35 mouse cellular contexts compared by ENCODE assay signal in genomic region chr17:23627813-23628212, GRCm38 (mm10). TPM values are rescaled to one million over a fixed set of nuclear protein-coding genes. Genes with fewer than 3 reads are reported as not detected.
"Had no signal": no experiment of that assay in that cellular context is flagged by ENCODE, and none has a peak within 500 bp of the region (broad histone marks: within the 10 kb centered on the region; RNA-seq: fewer than 3 reads in every experiment).

No protein-coding gene starts in this region.

- H3K4me3 ChIP-seq: embryonic facial prominence, embryonic 10.5 days; embryonic facial prominence, embryonic 12.5 days; embryonic facial prominence, embryonic 13.5 days; embryonic facial prominence, embryonic 15.5 days; erythroblast, embryonic 14.5 days; forebrain, embryonic 10.5 days; forebrain, embryonic 12.5 days; gastrocnemius, adult 2 months; heart, adult 2 months; heart, embryonic 10.5 days had no signal

- H3K9me3 ChIP-seq: embryonic facial prominence, embryonic 10.5 days; embryonic facial prominence, embryonic 12.5 days; embryonic facial prominence, embryonic 13.5 days; embryonic facial prominence, embryonic 15.5 days; forebrain, embryonic 10.5 days; forebrain, embryonic 12.5 days; heart, embryonic 10.5 days had no signal

- H3K4me1 ChIP-seq: embryonic facial prominence, embryonic 12.5 days had no signal

- H3K36me3 ChIP-seq: embryonic facial prominence, embryonic 10.5 days; embryonic facial prominence, embryonic 12.5 days; embryonic facial prominence, embryonic 13.5 days; embryonic facial prominence, embryonic 15.5 days; forebrain, embryonic 10.5 days; forebrain, embryonic 12.5 days; heart, embryonic 10.5 days had no signal

- DNase-seq: cerebellum, adult 9-10 months; cerebellum, adult 9-11 months; cerebellum, postnatal 10 days; cerebellum, postnatal 14 days; cerebellum, postnatal 25 days; cerebellum, postnatal 36 days; embryo, embryonic 11 days; forebrain, postnatal 0 days; gastrocnemius, adult 2 months; gastrocnemius, postnatal 10 days; gastrocnemius, postnatal 14 days; gastrocnemius, postnatal 25 days; gastrocnemius, postnatal 36 days; heart, adult 11 months; heart, adult 18-20 months; heart, adult 2 months had no signal

- H3K27ac ChIP-seq: embryonic facial prominence, embryonic 10.5 days; embryonic facial prominence, embryonic 12.5 days; embryonic facial prominence, embryonic 13.5 days; embryonic facial prominence, embryonic 15.5 days; forebrain, embryonic 10.5 days; forebrain, embryonic 12.5 days; gastrocnemius, adult 2 months; heart, adult 2 months; heart, embryonic 10.5 days had no signal

- ATAC-seq: forebrain, embryonic 14.5 days; forebrain, embryonic 16.5 days; forebrain, postnatal 0 days had no signal

- H3K9ac ChIP-seq: embryonic facial prominence, embryonic 12.5 days; embryonic facial prominence, embryonic 13.5 days; embryonic facial prominence, embryonic 15.5 days; forebrain, embryonic 12.5 days; forebrain, postnatal 0 days had no signal

- H3K4me2 ChIP-seq: embryonic facial prominence, embryonic 12.5 days; embryonic facial prominence, embryonic 13.5 days; embryonic facial prominence, embryonic 15.5 days; forebrain, embryonic 12.5 days had no signal

- H3K27me3 ChIP-seq: embryonic facial prominence, embryonic 15.5 days; forebrain, embryonic 12.5 days had no signal

RNA-seq across cellular contexts. Expression of gene Mmp25, which starts 17.3 kb away (rescaled TPM):
- total RNA-seq: common myeloid progenitor, adult 5-6 weeks; gastrocnemius, adult 8-10 months; gastrocnemius, postnatal 25 days; gastrocnemius, postnatal 36 days had no signal
- polyA plus RNA-seq: erythroblast, embryonic 14.5 days had no signal

RNA-seq across cellular contexts. Expression of gene Zscan10, which starts 27.2 kb away (rescaled TPM):
- total RNA-seq: common myeloid progenitor, adult 5-6 weeks; forebrain, postnatal 0 days; gastrocnemius, adult 18-20 months; gastrocnemius, adult 2 months; gastrocnemius, adult 8-10 months; gastrocnemius, postnatal 10 days; gastrocnemius, postnatal 14 days; gastrocnemius, postnatal 25 days; gastrocnemius, postnatal 36 days; gastrocnemius, postnatal 4 days; granulocyte monocyte progenitor cell, adult 5-6 weeks; heart, adult 18-20 months; heart, adult 2 months; heart, adult 8-10 months had no signal
- polyA plus RNA-seq: cortical plate, adult 2 months; erythroblast, embryonic 14.5 days; forebrain, embryonic 14.5 days; forebrain, embryonic 16.5 days; frontal cortex, adult 2 months; gonadal fat pad, adult 2 months; heart, adult 2 months had no signal

RNA-seq across cellular contexts. Expression of gene Bicdl2, which starts 32.5 kb away (rescaled TPM):
- total RNA-seq: common myeloid progenitor, adult 5-6 weeks; gastrocnemius, adult 18-20 months; gastrocnemius, adult 2 months; gastrocnemius, adult 8-10 months; gastrocnemius, postnatal 10 days; gastrocnemius, postnatal 14 days; gastrocnemius, postnatal 25 days; gastrocnemius, postnatal 36 days; gastrocnemius, postnatal 4 days; granulocyte monocyte progenitor cell, adult 5-6 weeks; heart, adult 18-20 months; heart, adult 2 months; heart, adult 8-10 months had no signal
- polyA plus RNA-seq: erythroblast, embryonic 14.5 days; forebrain, embryonic 14.5 days; frontal cortex, adult 2 months; heart, adult 2 months had no signal
